Mouse (Mus musculus) telencephalon, adult 2 months (tissue): Measurements from ENCODE around the gene Cfap298.

Experiments
- DNase-seq: peaks from one replicate; pipeline ENCODE4 v3.0.0-alpha.2; 2011; ENCODE audit warnings: low read depth, low spot score

The Cfap298 gene

DNA sequence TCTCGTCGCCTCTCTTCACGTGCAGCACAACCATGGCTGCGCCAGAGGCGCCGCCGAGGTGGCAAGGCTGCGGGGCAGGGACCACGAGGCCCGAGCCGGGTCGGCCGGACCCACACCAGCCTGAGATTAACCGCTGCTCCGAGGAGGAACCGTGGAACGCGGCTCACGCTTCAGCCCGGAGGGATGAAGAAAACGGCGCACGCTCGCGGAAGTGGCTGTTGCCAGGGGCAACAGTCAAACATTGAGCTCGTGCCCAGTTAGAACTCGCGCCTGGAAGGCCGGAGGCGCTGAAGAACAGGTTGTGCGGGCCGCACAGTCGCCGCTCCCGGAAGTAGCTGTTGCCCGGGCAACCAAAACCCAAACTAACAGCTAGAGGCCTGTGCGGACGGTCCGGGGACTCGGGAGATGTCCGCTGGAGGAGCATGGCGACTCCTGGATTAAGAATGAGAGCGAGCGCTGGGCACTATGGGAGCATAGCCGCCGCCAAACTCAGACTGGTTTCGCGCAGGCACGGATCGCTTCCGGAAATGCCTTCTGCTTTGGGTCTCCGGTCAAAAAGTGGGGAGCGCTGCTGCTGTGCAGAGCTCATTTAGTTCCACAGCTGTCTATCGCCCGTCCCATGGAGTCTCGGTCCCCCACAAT is at the start of gene Cfap298:
Gene Cfap298 (minus strand): TSS at position 428 of the 642 bp plus-strand sequence.
- DNase-seq = peak; percentile 94

DNA sequence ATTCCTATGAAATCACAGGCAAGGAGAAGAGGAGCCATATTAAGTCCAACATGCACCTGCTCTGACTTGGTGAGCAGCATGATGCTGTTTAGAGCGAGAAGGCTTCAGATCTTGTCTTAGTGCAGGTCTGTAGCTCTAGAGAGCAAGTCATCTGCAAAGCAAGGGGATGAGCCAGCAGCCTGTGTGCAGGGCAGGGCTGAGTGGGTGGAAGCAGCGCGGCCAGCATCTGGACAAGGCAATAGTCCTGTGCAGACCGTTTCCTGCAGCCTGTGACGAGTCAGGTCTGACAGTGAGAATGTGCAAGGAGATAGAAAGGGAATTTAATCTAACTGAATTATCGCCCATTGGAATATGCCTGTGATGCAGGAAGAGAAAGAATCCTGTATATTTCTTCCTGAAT is 36.1 kb upstream of the Cfap298 start:
- no peak for DNase-seq

DNA sequence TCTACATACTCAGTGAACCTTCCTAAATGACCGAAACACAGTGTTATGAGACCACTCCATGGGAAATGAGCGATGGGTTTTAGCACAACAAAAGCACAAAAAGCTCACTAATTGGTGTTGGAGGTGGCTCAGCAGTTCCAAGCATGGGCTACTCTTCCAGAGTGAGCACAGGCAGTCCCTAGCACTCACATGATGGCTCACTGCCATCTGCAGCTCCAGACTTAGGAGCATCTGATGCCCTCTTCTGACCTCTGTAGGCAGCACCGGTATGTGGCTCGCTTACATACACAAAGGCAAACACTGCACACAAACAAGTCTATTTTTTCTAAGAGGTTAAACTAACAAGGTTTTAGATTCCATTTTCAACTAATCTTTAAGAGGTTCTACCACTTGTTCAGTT is 31.3 kb upstream of the Cfap298 start:
- DNase-seq = no peak

DNA sequence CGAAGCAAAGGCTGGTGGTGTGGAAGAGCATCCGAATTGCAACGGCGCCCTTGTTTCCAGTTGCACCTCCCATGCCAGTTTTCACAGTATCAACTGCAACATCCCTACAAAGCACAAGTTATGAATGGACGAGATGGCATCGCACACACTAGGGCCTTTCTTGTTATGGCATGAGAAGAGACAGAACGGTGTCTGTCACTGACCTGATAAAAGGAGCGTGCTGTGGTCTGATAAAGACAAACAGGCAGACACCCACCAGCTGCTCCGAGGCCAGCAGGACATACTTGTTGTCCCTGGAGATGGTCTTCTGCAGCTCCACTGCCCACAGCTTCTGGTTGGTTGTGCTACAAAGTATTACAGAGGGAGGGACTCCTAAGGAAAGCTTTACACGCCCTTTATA is 29.4 kb upstream of the Cfap298 start:
- no peak for DNase-seq

DNA sequence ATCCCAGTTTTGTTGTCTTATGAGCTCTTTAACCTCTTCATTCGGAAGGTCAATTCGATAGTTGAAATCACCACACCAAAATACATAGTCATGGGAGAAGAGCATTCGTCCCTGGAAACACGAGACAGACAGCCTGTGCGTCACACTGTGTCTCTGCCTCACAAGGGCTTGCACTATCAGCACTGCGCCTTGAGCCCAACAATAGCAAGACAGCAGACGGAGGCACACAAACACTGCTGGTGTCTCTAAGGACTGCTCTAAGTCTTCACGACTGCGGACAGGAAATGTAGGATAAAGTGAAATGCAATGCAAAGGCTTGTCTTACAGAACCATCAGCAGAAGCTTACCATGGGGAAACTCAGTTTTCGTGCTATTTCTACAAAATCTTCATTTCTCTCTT is 29.0 kb upstream of the Cfap298 start:
- no peak for DNase-seq

DNA sequence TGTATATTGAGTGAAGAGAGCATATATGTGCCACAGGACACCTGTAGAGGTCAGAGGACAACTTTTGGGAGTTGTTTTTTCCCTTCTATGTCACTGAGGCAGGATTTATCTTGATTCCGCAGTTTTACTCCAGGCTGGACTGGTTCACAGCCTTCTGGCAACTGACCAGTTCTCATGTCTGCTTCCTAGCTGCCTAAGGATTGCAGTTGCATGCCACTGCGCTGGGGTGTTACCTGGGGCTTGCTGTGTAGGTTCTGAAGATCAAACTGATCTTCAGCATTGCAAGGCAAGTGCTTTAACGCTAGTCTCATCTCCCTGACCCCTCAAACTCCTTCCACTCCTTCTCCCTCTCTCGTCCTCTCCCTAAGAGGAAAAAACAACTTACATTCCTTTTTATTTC is 28.3 kb upstream of the Cfap298 start:
- DNase-seq = no peak

DNA sequence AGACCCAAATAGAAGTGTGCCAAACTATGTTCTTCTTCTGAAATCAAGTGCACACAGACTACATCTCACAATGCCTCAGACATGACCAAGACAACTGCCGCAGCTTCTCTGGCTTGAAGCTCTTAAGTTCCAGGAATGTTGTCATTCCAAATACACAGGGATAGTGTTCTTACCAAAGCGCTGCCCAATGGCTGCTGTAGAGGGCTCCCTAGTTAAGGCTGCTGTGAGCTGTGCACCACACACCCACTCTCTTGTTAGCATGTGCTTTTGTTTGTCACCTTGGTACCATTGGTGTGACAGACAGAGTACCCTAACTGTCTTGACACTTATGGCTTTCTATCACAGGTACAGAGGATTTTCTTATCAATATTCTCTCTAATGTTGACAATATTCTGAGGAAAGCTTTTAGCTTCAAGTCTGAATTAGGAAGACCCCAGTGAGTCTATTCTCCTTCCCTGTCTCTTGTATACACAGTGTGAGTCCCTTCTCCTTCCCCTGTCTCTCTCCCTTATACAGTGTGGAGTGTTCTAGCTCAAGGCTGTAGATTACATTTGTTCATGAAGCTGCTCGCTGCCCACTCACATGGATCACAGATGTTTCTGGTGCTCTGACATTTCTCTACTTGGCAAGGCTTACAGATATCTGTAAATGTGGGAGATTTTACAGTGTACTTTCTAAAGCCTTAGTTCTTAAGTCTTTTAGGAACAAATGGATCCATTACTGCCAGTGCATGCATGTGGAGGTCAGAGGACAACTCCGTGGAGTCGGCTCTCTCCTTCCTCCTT is 23.6 kb upstream of the Cfap298 start:
- peak; percentile 82 for DNase-seq

DNA sequence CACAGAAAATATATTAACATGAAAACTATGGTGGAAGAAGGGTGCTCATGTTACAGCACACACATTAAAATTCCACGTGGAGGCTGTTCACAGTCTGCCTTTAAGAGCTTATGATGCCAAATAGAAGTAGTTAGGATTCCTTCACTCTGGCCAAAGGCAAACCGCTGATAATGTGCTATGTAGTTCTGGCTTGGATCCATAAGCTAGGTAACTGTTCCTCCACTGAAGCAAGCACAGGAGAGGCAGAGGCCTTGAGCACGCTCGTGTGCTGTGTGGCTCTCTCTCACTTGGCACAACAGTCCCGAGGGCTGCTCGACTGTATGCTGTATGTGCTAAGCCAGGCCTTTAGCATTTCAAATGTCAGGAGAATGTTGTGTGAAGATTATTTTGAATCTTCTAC is 20.6 kb upstream of the Cfap298 start:
- DNase-seq = no peak

DNA sequence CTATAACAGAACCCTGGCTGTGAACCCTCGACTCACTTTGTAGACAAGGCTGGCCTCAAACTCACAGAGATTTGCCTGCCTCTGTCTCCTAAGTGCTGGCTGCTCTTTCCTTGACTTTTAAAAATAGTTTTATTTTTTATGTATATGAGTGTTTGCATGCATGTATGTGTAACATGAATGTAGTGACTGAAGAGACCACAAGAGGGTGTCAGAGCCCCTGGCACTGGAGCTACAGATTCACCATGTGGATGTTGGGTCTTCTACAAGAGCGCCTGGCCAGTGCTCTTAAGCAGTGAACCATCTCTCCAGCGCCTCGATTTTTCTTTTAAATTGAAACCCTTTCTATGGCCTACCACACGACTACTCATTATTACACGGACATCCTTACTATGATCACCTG is 18.9 kb upstream of the Cfap298 start:
- no peak for DNase-seq

DNA sequence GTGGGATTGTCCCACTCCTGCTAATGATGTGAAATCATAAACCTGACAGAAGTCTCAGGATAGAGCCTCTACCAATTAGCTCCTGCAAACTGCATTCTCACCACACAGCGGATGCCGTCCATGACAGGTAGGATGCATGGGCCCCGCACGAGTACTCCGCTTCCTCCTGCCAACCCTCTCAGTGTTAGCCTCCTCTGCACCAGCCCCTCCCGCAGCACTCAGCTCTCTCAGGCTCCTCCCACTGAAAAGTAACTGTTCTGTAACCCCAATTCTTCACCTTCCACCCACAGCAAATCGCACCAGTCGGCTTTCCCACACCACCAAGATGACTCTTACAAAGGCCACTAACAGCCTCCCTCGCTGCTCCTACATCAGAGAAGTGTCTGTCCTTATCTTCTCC is 18.2 kb upstream of the Cfap298 start:
- DNase-seq = no peak

DNA sequence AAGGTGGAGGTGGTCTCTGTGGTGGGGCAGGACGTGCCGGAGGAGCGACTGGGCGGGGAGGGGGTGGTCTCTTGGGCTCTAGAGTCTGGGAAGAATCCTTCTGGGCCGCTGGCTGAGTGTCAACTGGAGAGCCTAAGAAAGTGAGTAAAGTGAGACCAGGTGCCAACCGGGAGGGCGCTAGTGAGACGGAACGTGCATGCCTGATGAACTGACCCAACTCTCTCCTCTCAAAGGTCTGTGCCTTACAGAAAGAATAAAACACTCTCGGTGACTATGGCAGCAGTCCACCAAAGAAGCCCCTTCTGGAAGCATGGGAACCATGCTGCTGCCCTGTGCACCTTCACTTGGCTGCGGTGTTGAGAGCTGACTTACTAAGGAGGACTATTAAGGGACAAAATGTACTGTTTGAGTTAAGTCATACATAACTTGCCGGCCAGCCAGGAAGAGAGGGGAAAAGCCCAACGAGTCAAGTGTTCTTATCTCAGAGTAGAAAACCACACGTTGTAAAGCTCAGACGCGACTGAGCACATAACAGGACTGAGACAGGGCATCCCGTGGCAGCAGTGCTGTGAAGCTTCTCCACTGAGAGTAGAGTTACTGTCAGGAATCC is 15.5 kb upstream of the Cfap298 start:
- no peak for DNase-seq

DNA sequence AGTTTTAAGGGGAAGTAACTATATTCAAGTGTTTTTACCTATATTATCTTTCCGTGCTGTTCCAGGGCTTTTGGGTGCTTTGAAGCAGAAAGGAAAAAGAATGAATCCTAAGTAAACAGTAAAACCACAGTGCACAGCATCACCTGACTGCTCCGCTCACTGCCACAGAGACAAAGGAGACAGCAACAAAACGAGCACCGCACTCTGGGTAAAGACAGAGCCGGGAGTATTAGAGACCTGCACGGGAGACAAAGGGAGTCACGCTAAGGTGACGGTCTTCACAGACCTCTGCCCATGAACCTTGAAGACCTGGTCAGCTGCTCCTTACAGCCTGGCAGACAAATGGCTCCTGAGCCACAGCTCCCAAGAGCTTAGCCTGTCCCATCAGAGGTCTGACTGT is 12.1 kb upstream of the Cfap298 start:
- DNase-seq = no peak

DNA sequence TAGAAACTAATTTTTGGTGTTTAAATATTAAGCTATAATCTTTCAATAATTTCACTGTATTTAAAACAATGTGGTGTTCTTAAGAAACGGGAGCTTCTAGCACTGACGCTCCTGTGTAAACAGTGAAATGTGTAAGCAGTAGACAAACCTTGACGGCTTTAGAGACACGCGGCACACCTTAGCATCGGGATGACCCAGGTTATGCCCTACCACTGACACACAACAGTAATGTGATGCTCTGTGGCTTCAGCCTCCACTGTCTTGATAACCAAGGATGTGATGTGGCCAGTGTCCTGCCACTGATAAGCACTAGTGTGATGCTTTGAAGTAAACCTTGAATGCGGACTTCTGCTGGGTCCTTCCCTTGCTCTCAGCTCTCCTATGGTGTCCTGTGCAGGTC is 6.3 kb upstream of the Cfap298 start:
- DNase-seq = no peak

DNA sequence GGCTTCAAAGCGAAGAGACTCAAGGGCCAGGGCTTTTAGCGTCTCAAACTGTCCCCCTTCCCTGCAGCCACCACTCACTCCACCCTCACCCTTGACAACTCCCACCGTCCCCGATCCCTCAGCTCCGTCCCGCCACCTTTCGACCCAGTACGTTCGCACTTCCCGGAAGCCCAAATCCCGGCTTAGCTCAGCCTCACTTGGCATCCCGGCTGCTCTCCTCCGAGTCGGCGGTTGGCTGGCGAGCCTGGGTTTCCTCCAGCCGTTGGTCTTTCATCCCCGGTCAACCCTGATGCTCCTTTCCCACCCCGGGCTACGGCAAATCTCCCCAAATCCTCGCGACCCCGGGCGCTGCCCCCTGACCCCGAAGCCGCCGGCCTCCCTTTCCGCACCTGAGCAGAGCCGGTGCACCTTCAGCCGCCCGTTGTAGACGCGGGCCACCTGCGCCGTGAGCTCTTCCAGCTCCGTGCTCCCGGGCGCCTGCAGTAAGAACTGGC is 674 bp downstream of the Cfap298 start:
- peak; percentile 29 for DNase-seq

DNA sequence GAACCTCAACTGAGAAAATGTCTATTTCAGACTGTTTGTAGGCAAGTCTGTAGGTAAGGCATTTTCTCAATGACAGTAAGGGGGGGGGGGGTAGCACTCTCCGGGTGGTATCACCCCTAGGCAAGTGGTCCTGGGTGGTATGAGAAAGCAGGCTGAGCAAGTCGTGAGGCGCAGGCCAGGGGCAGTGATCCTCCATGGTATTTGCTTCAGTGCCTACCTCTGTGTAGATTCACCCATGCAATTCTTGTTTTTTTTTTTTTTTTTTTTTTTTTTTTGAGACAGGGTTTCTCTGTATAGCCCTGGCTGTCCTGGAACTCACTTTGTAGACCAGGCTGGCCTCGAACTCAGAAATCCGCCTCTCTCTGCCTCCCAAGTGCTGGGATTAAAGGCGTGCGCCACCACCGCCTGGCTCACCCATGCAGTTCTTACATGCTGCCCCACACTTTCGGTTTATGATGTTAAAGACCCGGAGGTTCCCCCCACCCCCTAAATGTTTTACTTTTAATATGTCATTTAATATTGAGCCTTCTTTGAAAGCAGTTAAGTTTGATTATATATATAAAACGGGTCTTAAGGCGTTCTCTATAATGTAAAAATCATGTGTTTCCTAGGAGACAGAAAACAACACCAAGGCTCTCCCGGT is 1.3 kb downstream of the Cfap298 start:
- no peak for DNase-seq

DNA sequence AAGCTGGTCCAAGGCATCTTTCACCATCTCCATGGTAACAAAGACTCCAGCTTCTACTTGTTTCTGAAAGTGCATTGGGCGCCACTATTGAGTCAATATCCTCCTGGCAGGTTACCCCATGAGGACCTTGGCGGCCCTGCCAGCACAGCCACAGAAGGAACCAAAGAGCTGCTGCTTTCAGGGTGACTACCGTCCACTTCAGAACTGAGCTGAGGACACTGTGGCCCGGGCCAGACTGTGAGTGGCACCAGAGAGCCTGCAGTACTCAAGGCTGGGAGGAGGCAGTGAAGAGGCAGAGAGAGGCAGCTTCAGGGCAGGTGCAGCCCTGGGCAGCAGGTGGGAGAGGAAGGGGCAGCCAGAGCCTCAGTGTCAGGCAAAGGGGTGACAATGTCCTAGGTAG is 7.5 kb downstream of the Cfap298 start:
- no peak for DNase-seq

DNA sequence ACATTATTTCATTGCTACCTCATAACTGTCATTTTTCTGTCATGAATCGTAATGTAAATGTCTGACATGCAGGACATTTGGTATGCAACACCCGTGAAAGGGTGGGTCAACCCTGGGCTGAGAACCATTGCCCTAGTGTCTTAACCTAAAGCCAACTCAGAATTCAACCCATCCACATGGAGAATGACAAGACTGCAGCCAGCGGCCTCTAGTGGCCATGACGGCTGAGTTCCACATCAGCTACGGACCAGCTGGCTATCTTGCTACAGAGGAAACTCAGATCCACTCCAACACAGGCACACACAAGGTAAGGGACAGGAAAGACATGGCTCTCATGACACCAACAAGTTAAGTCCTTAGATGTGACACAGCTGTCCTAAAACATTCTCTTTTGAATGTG is 9.5 kb downstream of the Cfap298 start:
- peak; percentile 15 for DNase-seq

DNA sequence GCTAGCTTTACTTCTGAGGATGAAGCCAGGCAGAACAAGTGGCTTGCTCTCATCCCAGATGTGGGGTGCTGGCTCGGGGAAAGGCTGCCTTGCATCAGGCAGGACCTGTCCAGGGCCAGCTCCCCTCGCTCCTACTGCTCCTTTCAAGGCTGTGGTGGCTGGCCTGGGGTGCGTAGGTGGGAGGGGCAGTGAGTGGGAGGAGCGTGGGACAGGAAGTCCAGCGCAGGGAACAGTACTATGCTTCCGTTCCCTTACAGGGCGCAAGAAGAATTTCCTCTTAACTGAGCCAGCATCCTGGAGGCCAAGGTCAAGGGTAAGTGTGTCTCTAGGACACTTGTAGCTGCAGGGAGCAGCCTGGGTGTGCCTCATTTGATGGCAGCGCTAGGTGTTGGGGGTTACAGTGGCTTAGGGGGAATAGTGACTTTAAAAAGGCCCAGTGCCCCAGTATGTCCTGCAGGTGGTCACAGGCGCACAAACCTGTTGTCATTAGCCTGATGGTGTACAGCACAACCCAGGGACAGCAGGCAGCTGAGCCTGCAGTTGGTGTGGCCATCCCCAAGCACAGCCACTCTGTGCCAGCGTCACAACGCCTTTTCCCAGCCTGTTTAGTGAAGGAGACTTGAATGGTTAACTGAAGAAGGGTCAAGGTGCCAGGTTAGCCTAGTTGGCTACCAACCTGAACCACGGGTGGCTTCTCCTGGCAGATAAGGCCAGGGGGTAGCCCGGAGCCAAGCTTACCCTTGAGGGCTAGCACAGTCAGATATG is 10.1 kb downstream of the Cfap298 start:
- DNase-seq = no peak

DNA sequence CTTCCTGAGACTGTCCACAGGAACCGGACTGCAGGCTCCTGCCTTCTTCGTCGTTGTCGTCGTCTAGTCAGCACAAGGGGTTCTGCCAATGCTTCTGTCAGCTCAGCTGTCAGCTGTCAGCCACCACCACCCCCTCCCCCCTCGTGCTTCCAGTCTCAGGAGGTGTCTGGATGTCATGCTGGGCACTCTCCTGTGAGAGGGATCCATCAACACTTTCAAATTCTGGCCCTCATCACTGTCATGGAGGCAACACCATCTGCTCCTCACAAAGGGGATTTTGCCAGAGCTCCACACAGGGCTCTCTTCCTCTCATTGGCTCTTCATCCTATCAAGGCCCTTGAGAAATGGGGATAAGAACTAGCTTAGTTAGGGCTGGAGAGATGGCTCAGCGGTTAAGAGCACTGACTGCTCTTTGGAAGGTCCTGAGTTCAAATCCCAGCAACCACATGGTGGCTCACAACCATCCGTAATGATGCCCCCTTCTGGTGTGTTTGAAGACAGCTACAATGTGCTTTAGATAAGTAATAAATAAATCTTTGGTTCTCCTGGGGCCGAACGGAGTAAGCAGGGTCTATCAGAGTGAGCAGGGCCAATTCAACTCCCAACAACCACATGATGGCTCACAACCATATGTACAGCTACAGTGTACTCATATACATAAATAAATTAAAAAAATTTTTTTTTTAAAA is 13.3 kb downstream of the Cfap298 start:
- no peak for DNase-seq

DNA sequence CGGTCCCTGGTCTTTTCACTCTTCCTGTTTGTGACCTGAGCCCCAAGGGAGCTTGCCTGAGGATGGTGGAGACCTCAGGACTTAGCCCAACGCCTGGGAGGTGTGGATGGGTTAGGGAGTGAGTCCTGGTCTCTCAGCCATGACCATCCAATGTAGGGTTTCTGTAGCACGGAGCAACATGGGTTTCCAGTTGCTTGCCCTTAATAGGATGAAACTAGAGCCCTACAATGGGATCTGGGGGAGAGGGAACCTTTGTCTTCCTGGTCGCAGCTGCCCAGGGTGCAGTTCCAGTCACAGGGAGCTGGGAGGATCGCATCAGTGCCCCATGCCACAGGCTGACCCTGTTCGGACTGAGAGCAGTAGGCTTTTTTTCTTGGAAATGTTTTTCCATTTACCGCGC is 17.8 kb downstream of the Cfap298 start:
- DNase-seq = no peak

DNA sequence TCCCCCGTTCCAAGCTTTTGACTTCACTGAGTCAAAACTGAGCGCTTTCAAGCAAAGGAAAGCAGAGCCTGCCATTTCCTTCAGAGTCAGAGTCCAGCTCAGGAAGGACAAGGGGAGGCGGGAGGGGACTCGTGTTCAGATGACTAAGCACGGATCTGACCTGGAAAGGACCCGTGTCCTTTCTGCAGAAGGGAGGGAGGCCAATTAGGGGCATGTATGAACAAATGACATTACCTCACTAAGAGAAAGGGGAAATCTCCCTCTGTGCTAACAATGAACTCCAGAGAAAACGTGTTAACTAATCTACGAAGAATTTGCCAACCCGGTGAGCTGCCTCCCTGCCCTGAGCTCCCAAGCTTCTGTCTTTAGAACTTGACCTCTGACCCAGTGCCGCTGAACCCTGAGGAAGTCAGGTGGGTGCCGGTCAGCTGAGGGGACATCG is 18.9 kb downstream of the Cfap298 start:
- DNase-seq = no peak
